Mouse (Mus musculus) kidney, embryonic 15.5 days (tissue): Measurements from ENCODE around the gene Atp13a1. TPM values are rescaled to one million over a fixed set of nuclear protein-coding genes. Genes with fewer than 3 reads are reported as not detected.

Experiments
- ATAC-seq: fragments of 200-750 bp; cut with Nextera tagmentation; replicated peaks from 2 replicates; pipeline ENCODE4 v1.8.0; 2017; ENCODE audit warnings: moderate TSS enrichment; ENCODE audit not compliant: low FRiP score
- H3K27ac ChIP-seq: fragments of 300-500 bp; sonication (generic); 2 replicates; pipeline ENCODE4 v1.5.1; 2015; ENCODE audit warnings: mild to moderate bottlenecking, inconsistent platforms
- H3K27me3 ChIP-seq: fragments of 300-500 bp; sonication (generic); 2 replicates; pipeline ENCODE4 v1.6.1; 2015; ENCODE audit warnings: inconsistent platforms
- H3K36me3 ChIP-seq: fragments of 300-500 bp; sonication (generic); 2 replicates; pipeline ENCODE4 v1.6.1; 2015; ENCODE audit warnings: inconsistent platforms
- H3K4me1 ChIP-seq: fragments of 300-500 bp; sonication (generic); 2 replicates; pipeline ENCODE4 v1.6.1; 2015; ENCODE audit warnings: inconsistent platforms
- H3K4me2 ChIP-seq: fragments of 300-500 bp; sonication (generic); 2 replicates; pipeline ENCODE4 v1.6.1; 2015; ENCODE audit warnings: moderate library complexity, mild to moderate bottlenecking, inconsistent platforms
- H3K4me3 ChIP-seq: fragments of 300-500 bp; sonication (generic); replicated peaks from 2 replicates; pipeline ENCODE4 v1.5.1; 2015; ENCODE audit warnings: mild to moderate bottlenecking, inconsistent platforms
- H3K9ac ChIP-seq: fragments of 300-500 bp; sonication (generic); 2 replicates; pipeline ENCODE4 v1.6.1; 2015; ENCODE audit warnings: mild to moderate bottlenecking, inconsistent platforms
- H3K9me3 ChIP-seq: fragments of 300-500 bp; sonication (generic); replicated peaks from 2 replicates; pipeline ENCODE4 v1.6.1; 2016; ENCODE audit warnings: inconsistent platforms
- WGBS: fragments of 180-500 bp; shearing (Covaris S2); methylation state at CpG from one replicate; pipeline ENCODE4 v1.1.7; 2015; ENCODE audit warnings: mixed read lengths; 5-methylcytosine and 5-hydroxymethylcytosine counted together
- polyA plus RNA-seq: library from polyadenylated mRNA; unstranded; fragments of >200 nt; fragmentation: Nextera tagmentation; extraction: Ambion mirVana; gene quantifications from 2 replicates; pipeline ENCODE4 v1.2.1, GENCODE M21; 2015

The Atp13a1 gene
- polyA plus RNA-seq = 47.9 and 54.3 TPM in 2 replicates

GRCm38 (mm10) chr8:69790773-69791367, at the start of gene Atp13a1, which contains the start of gene Zfp866:
Gene Atp13a1 (plus strand): TSS chr8:69791163.
Gene Zfp866 (minus strand): TSS chr8:69791178.
- peak; percentile 96 for ATAC-seq
- peak within 1 kb of the TSS; percentile 77 for H3K4me2 ChIP-seq
- H3K27ac ChIP-seq = peak within 1 kb of the TSS; percentile 94
- peak within 1 kb of the TSS; percentile 97 for H3K9ac ChIP-seq
- H3K4me3 ChIP-seq = peak within 1 kb of the TSS; percentile 99
- no peaks in the 10 kb centered on the region for H3K9me3 ChIP-seq
- no peaks in the 10 kb centered on the region for H3K27me3 ChIP-seq
- under 1% methylated on average over 38 of the region's 38 CpGs for WGBS
- peaks cover 27% of the 10 kb centered on the region for H3K4me1 ChIP-seq
- H3K36me3 ChIP-seq = peaks cover 28% of the 10 kb centered on the region

- Histone ChIP-seq H3K27me3 (no peaks in the 10 kb centered on the region), H3K4me3 (no peak overlapping the region), H3K9ac (no peak overlapping the region), H3K27ac (no peak overlapping the region), H3K36me3 (peaks cover 27% of the 10 kb centered on the region), H3K9me3 (no peaks in the 10 kb centered on the region), H3K4me2 (no peak overlapping the region), H3K4me1 (no peaks in the 10 kb centered on the region)
- ATAC-seq = no peak
- WGBS = 78% methylated on average over 2 of the region's 2 CpGs
Measured at GRCm38 (mm10) chr8:69741231-69741630, 49.7 kb upstream of the Atp13a1 start.

DNA sequence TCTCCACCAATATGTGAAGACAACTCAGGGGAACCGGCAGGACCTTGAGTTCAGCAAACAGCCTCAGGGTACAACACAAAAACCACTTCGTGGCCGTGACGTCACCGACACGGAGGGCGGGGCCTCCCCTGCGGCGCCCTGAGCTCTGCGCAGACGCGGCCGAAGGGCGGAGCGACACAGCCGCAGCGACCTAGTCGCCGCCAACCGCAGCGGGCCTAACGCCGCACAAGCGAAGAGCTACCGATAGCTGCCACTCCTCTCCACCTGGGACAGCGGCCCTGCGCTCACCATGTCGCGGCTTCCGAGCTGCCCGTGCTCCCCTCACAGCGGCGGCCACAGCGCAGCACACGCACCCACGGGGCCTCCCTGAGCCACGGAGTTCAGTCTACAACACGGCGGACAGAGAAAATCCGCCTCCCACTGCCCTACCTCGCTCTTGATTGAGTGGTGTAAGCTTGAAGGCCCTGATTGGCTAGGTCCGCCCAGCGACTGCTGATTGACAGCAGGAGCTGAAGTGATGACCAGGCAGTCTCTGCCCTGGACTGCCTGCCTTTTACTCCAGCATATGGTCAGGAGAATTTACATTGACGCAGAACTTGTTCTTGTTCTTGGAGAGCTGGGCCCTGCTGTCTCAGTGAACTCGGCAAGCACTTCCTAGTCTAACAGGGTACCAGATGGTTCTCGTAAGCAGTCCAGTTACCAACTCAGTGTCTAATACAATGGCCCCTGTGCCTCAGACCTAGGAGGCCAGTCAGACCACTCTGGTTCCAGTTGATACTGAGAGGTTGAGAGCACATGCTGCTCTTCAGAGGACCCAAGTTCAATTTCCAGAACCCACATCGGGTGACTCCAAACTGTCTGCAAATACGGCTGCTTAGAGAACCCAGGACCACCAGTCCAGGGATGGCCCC, 41.2 kb upstream of the Atp13a1 start, which contains the start of gene Zfp963:
Gene Zfp963 (minus strand): TSS at position 427 of the 911 bp plus-strand sequence.
- WGBS = 2% methylated on average over 48 of the region's 48 CpGs
- Histone ChIP-seq H3K4me1 (peaks cover 12% of the 10 kb centered on the region), H3K9me3 (no peaks in the 10 kb centered on the region), H3K9ac (peak within 1 kb of the TSS; percentile 93), H3K27ac (peak within 1 kb of the TSS; percentile 99), H3K36me3 (peaks cover 6% of the 10 kb centered on the region; the same call in 1 of the 2 replicates), H3K4me3 (peak within 1 kb of the TSS; percentile 67), H3K4me2 (peak within 1 kb of the TSS; percentile 65), H3K27me3 (no peaks in the 10 kb centered on the region)
- ATAC-seq = peak; percentile 99

- H3K27ac ChIP-seq = no peak overlapping the region
- H3K4me2 ChIP-seq = no peak overlapping the region
- peaks cover 18% of the 10 kb centered on the region for H3K36me3 ChIP-seq
- no peaks in the 10 kb centered on the region for H3K27me3 ChIP-seq
- no peaks in the 10 kb centered on the region for H3K9me3 ChIP-seq
- H3K9ac ChIP-seq = no peak overlapping the region
- peaks cover 12% of the 10 kb centered on the region for H3K4me1 ChIP-seq
- no peak for ATAC-seq
- no peak overlapping the region for H3K4me3 ChIP-seq
- WGBS = 97% methylated on average over 2 of the region's 2 CpGs
Measured at GRCm38 (mm10) chr8:69752437-69752836, 38.5 kb upstream of the Atp13a1 start.

DNA sequence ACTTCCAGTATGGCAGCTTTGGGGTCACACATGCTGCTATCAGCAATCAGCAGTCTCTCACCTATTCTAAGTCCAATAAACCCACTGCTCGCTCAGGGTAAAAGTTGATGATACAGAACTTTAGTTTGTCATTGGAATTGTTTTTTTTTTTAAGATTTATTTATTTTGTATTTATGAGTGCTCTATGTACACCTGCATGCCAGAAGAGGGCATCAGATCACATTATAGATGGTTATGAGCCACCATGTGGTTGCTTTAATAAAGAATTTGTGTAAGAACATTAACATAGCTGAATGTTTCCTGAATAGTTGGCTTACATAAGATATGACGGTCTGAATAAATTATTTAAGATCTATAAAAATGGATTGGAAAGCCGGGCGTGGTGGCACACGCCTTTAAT, 32.6 kb upstream of the Atp13a1 start:
- Histone ChIP-seq H3K4me2 (no peak overlapping the region), H3K9me3 (no peaks in the 10 kb centered on the region), H3K27me3 (no peaks in the 10 kb centered on the region), H3K4me3 (no peak overlapping the region), H3K9ac (no peak overlapping the region), H3K4me1 (no peaks in the 10 kb centered on the region), H3K27ac (no peak overlapping the region), H3K36me3 (peaks cover 70% of the 10 kb centered on the region)
- 94% methylated on average over 5 of the region's 5 CpGs for WGBS
- no peak for ATAC-seq

GRCm38 (mm10) chr8:69761814-69762445, 29.0 kb upstream of the Atp13a1 start:
- H3K4me2 ChIP-seq = no peak overlapping the region
- no peak overlapping the region for H3K27ac ChIP-seq
- ATAC-seq = no peak
- H3K36me3 ChIP-seq = peaks cover 93% of the 10 kb centered on the region
- H3K9me3 ChIP-seq = no peaks in the 10 kb centered on the region; the same call in 1 of the 2 replicates
- no peaks in the 10 kb centered on the region for H3K4me1 ChIP-seq
- H3K27me3 ChIP-seq = no peaks in the 10 kb centered on the region
- H3K9ac ChIP-seq = no peak overlapping the region
- 93% methylated on average over 4 of the region's 4 CpGs for WGBS
- no peak overlapping the region for H3K4me3 ChIP-seq

GRCm38 (mm10) chr8:69771221-69771620, 19.7 kb upstream of the Atp13a1 start:
- H3K9me3 ChIP-seq = no peaks in the 10 kb centered on the region; the same call in 1 of the 2 replicates
- peaks cover 44% of the 10 kb centered on the region for H3K36me3 ChIP-seq
- H3K4me3 ChIP-seq = no peak overlapping the region
- 82% methylated on average over 9 of the region's 9 CpGs for WGBS
- H3K27me3 ChIP-seq = no peaks in the 10 kb centered on the region
- no peak overlapping the region for H3K9ac ChIP-seq
- H3K4me1 ChIP-seq = peaks cover 21% of the 10 kb centered on the region
- no peak overlapping the region for H3K27ac ChIP-seq
- no peak for ATAC-seq
- no peak overlapping the region for H3K4me2 ChIP-seq

GRCm38 (mm10) chr8:69772106-69772505, 18.9 kb upstream of the Atp13a1 start:
- no peak for ATAC-seq
- Histone ChIP-seq H3K4me1 (peaks cover 21% of the 10 kb centered on the region), H3K36me3 (peaks cover 35% of the 10 kb centered on the region), H3K4me3 (no peak overlapping the region), H3K9me3 (no peaks in the 10 kb centered on the region), H3K27me3 (no peaks in the 10 kb centered on the region), H3K27ac (no peak overlapping the region), H3K4me2 (no peak overlapping the region), H3K9ac (no peak overlapping the region)
- 86% methylated on average over 2 of the region's 2 CpGs for WGBS

GRCm38 (mm10) chr8:69774503-69775148, 16.3 kb upstream of the Atp13a1 start, which contains the start of gene Gm20422:
Gene Gm20422 (minus strand): TSS chr8:69774886.
- Histone ChIP-seq H3K27me3 (no peaks in the 10 kb centered on the region), H3K4me2 (peak within 1 kb of the TSS; percentile 65), H3K9me3 (no peaks in the 10 kb centered on the region), H3K9ac (peak within 1 kb of the TSS; percentile 97), H3K27ac (peak within 1 kb of the TSS; percentile 100), H3K4me3 (peak within 1 kb of the TSS; percentile 90), H3K4me1 (peaks cover 21% of the 10 kb centered on the region), H3K36me3 (peaks cover 10% of the 10 kb centered on the region; the same call in 1 of the 2 replicates)
- WGBS = under 1% methylated on average over 41 of the region's 41 CpGs
- ATAC-seq = peak; percentile 100

DNA sequence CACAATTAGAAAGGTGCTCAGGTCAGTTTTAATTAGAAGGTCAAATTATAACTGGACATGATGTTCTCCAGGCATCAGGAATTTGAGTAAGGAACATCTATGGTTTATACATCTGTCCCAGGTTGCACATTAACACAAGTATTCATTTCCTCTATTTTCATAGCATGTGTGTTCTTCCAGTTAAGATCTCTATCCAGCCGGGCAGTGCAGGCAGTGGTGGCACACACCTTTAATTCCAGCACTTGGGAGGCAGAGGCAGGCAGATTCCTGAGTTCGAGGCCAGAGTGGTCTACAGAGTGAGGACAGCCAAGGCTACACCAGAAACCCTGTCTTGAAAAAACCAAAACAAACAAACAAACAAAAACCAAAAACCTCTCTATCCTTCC, 15.8 kb upstream of the Atp13a1 start:
- Histone ChIP-seq H3K27me3 (no peaks in the 10 kb centered on the region), H3K4me1 (peaks cover 21% of the 10 kb centered on the region), H3K4me2 (peak overlapping the region; percentile 50), H3K36me3 (0 out of 2 replicates have a peak, but pooled peaks cover 7% of the 10 kb centered on the region), H3K9me3 (no peaks in the 10 kb centered on the region), H3K4me3 (peak overlapping the region; percentile 90), H3K9ac (no peak overlapping the region), H3K27ac (peak overlapping the region; percentile 100)
- 48% methylated on average over 2 of the region's 2 CpGs for WGBS
- no peak for ATAC-seq

DNA sequence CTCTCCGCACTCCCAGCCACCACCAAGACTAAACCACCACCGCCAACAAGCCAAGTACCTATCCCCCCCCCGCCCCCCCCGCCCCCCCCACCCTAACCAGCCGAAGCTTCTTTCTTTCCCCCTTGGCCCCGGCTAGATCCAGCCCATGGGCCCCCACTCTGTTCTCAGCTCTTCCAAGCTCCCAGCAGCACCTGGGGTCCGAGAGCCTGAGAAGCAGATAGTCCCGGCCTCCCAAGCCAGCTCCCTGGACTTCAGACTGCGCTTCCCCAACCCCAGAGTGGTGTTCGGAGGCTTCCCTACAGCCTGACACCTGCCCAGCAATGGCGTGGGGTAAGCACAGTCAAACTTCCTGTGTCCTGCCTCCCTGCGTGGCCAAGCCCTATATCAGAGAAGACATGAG, 13.9 kb upstream of the Atp13a1 start:
- WGBS = 68% methylated on average over 12 of the region's 12 CpGs
- H3K4me3 ChIP-seq = no peak overlapping the region
- H3K27me3 ChIP-seq = no peaks in the 10 kb centered on the region
- no peak for ATAC-seq
- no peak overlapping the region for H3K4me2 ChIP-seq
- no peak overlapping the region for H3K9ac ChIP-seq
- H3K27ac ChIP-seq = no peak overlapping the region
- H3K36me3 ChIP-seq = 0 out of 2 replicates have a peak, but pooled peaks cover under 1% of the 10 kb centered on the region
- no peaks in the 10 kb centered on the region for H3K9me3 ChIP-seq
- peaks cover 17% of the 10 kb centered on the region for H3K4me1 ChIP-seq
